Mouse (Mus musculus) MEL (cell line): Measurements from ENCODE around the gene Gtf2i. TPM values are rescaled to one million over a fixed set of nuclear protein-coding genes. Genes with fewer than 3 reads are reported as not detected.

Source experiments
- DNase-seq: peaks from one replicate; pipeline ENCODE4 v3.0.0; 2011; ENCODE audit warnings: low read depth, low spot score
- H3K27ac ChIP-seq: 2 replicates; pipeline ENCODE4 v1.5.1; 2012; ENCODE audit warnings: low read depth, mild to moderate bottlenecking, control low read depth, low read length, moderate library complexity; ENCODE audit not compliant: control insufficient read depth
- H3K27me3 ChIP-seq, 2 experiments: fragments of 150-350 bp in 1 of 2; sonication (generic) in 1 of 2; 2 replicates each; pipeline ENCODE4 v1.6.1; 2012; ENCODE audit warnings: low read length in 2 of 2, mild to moderate bottlenecking in 2 of 2, improper control_type of control experiment in 1 of 2, moderate library complexity in 1 of 2; ENCODE audit not compliant: insufficient read depth in 2 of 2, control insufficient read depth in 1 of 2
- H3K36me3 ChIP-seq, 2 experiments: 2 replicates each; pipeline ENCODE4 v1.6.1; 2012 to 2014; ENCODE audit warnings: low read length in 2 of 2, improper control_type of control experiment in 1 of 2, inconsistent platforms in 1 of 2, mild to moderate bottlenecking in 1 of 2; ENCODE audit not compliant: insufficient read depth in 2 of 2, control insufficient read depth in 1 of 2
- H3K4me1 ChIP-seq, 2 experiments: fragments of 150-350 bp in 1 of 2; sonication (generic) in 1 of 2; 2 replicates each; pipeline ENCODE4 v1.6.1; 2012; ENCODE audit warnings: low read length in 2 of 2, improper control_type of control experiment in 1 of 2, mild to moderate bottlenecking in 1 of 2; ENCODE audit not compliant: insufficient read depth in 2 of 2, control insufficient read depth in 1 of 2
- H3K4me3 ChIP-seq, 2 experiments: fragments of 150-350 bp in 1 of 2; sonication (generic) in 1 of 2; 2 replicates each; pipeline ENCODE4 v1.5.1; 2012; ENCODE audit warnings: low read depth in 2 of 2, low read length in 2 of 2, mild to moderate bottlenecking in 2 of 2, moderate library complexity in 2 of 2, control low read depth in 1 of 2, improper control_type of control experiment in 1 of 2; ENCODE audit not compliant: control insufficient read depth in 1 of 2, insufficient read depth in 1 of 2
- H3K79me2 ChIP-seq: 2 replicates; pipeline ENCODE4 v1.6.1; 2012; ENCODE audit warnings: mild to moderate bottlenecking, low read length, moderate library complexity; ENCODE audit not compliant: control insufficient read depth, poor library complexity, insufficient read depth
- H3K9ac ChIP-seq: 2 replicates; pipeline ENCODE4 v1.6.1; 2012; ENCODE audit warnings: low read depth, mild to moderate bottlenecking, control low read depth, low read length, moderate library complexity; ENCODE audit not compliant: control insufficient read depth, poor library complexity, severe bottlenecking
- H3K9me3 ChIP-seq: fragments of 150-350 bp; sonication (generic); replicated peaks from 2 replicates; pipeline ENCODE4 v1.6.1; 2012; ENCODE audit warnings: mild to moderate bottlenecking, low read length, improper control_type of control experiment, moderate library complexity; ENCODE audit not compliant: insufficient read depth
- BHLHE40 ChIP-seq: IDR thresholded peaks from 2 replicates; pipeline ENCODE4 v1.6.1; 2012; ENCODE audit warnings: low read depth, mild to moderate bottlenecking, inconsistent platforms, low read length, improper control_type of control experiment, borderline replicate concordance
- CHD1 ChIP-seq: IDR thresholded peaks from 2 replicates; pipeline ENCODE4 v1.6.1; 2012; ENCODE audit warnings: low read depth, mild to moderate bottlenecking, inconsistent platforms, low read length, improper control_type of control experiment
- ETS1 ChIP-seq: IDR thresholded peaks from 2 replicates; pipeline ENCODE4 v1.6.1; 2012; ENCODE audit warnings: low read depth, mild to moderate bottlenecking, inconsistent platforms, low read length, improper control_type of control experiment, moderate library complexity
- GATA1 ChIP-seq: IDR thresholded peaks from 2 replicates; pipeline ENCODE4 v1.6.1; 2011; ENCODE audit warnings: low read depth, low read length, improper control_type of control experiment
- KAT2A ChIP-seq: conservative IDR thresholded peaks from 2 replicates; pipeline ENCODE4 v1.6.1; 2012; ENCODE audit warnings: low read depth, low read length, improper control_type of control experiment, inconsistent platforms
- MAZ ChIP-seq: IDR thresholded peaks from 2 replicates; pipeline ENCODE4 v1.6.1; 2012; ENCODE audit warnings: low read depth, mild to moderate bottlenecking, inconsistent platforms, low read length, improper control_type of control experiment
- MEF2A ChIP-seq: IDR thresholded peaks from 2 replicates; pipeline ENCODE4 v1.6.1; 2014; ENCODE audit warnings: low read depth, mild to moderate bottlenecking, inconsistent platforms, low read length, improper control_type of control experiment; ENCODE audit not compliant: poor library complexity, insufficient replicate concordance, severe bottlenecking; ENCODE audit errors: extremely low read depth
- MXI1 ChIP-seq: IDR thresholded peaks from 2 replicates; pipeline ENCODE4 v1.6.1; 2011; ENCODE audit warnings: mild to moderate bottlenecking, low read depth, low read length, improper control_type of control experiment
- NELFE ChIP-seq: IDR thresholded peaks from 2 replicates; pipeline ENCODE4 v1.6.1; 2011; ENCODE audit warnings: low read depth, low read length, improper control_type of control experiment
- POLR2A ChIP-seq, 2 experiments: IDR thresholded peaks; 2 replicates each; pipeline ENCODE4 v1.6.1; 2011 to 2012; ENCODE audit warnings: low read length in 2 of 2, mild to moderate bottlenecking in 2 of 2, control low read depth in 1 of 2, improper control_type of control experiment in 1 of 2, low read depth in 1 of 2, moderate library complexity in 1 of 2; ENCODE audit not compliant: control insufficient read depth in 1 of 2, insufficient read depth in 1 of 2, poor library complexity in 1 of 2
- POLR2AphosphoS2 ChIP-seq: IDR thresholded peaks from 2 replicates; pipeline ENCODE4 v1.6.1; 2011; ENCODE audit warnings: low read length, improper control_type of control experiment
- POLR2AphosphoS5 ChIP-seq: IDR thresholded peaks from 2 replicates; pipeline ENCODE4 v1.6.1; 2012; ENCODE audit warnings: low read depth, borderline replicate concordance, mild to moderate bottlenecking, inconsistent platforms, low read length, moderate library complexity, mixed read lengths
- RCOR1 ChIP-seq: IDR thresholded peaks from 2 replicates; pipeline ENCODE4 v1.6.1; 2012; ENCODE audit warnings: low read depth, mild to moderate bottlenecking, inconsistent platforms, low read length, improper control_type of control experiment
- SIN3A ChIP-seq: IDR thresholded peaks from 2 replicates; pipeline ENCODE4 v1.6.1; 2012; ENCODE audit warnings: low read length, improper control_type of control experiment, inconsistent platforms
- TAL1 ChIP-seq: IDR thresholded peaks from 2 replicates; pipeline ENCODE4 v1.6.1; 2012; ENCODE audit warnings: mild to moderate bottlenecking, inconsistent platforms, low read length, moderate library complexity, mixed read lengths
- TBP ChIP-seq: IDR thresholded peaks from 2 replicates; pipeline ENCODE4 v1.8.0; 2011; ENCODE audit warnings: low read depth, low read length, improper control_type of control experiment
- TCF12 ChIP-seq: IDR thresholded peaks from 2 replicates; pipeline ENCODE4 v1.6.1; 2014; ENCODE audit warnings: low read depth, mild to moderate bottlenecking, inconsistent platforms, low read length, improper control_type of control experiment, moderate library complexity
- UBTF ChIP-seq: IDR thresholded peaks from 2 replicates; pipeline ENCODE4 v1.6.1; 2012; ENCODE audit warnings: low read depth, mild to moderate bottlenecking, inconsistent platforms, low read length, improper control_type of control experiment, moderate library complexity, borderline replicate concordance; ENCODE audit not compliant: insufficient read depth
- USF2 ChIP-seq, 2 experiments: IDR thresholded peaks; 2 replicates each; pipeline ENCODE4 v1.6.1; 2011 to 2012; ENCODE audit warnings: improper control_type of control experiment in 2 of 2, low read length in 2 of 2, borderline replicate concordance in 1 of 2, inconsistent platforms in 1 of 2, low read depth in 1 of 2, mild to moderate bottlenecking in 1 of 2; ENCODE audit not compliant: insufficient read depth in 1 of 2
- ZC3H11A ChIP-seq: IDR thresholded peaks from 2 replicates; pipeline ENCODE4 v1.6.1; 2012; ENCODE audit warnings: low read depth, mild to moderate bottlenecking, inconsistent platforms, low read length, improper control_type of control experiment
- ZKSCAN1 ChIP-seq: IDR thresholded peaks from 2 replicates; pipeline ENCODE4 v1.6.1; 2012; ENCODE audit warnings: low read depth, mild to moderate bottlenecking, inconsistent platforms, low read length, improper control_type of control experiment, moderate library complexity
- ZMIZ1 ChIP-seq: IDR thresholded peaks from 2 replicates; pipeline ENCODE4 v1.6.1; 2012; ENCODE audit warnings: low read depth, mild to moderate bottlenecking, inconsistent platforms, low read length, improper control_type of control experiment, moderate library complexity
- ZNF384 ChIP-seq: IDR thresholded peaks from 2 replicates; pipeline ENCODE4 v1.6.1; 2012; ENCODE audit warnings: low read depth, mild to moderate bottlenecking, inconsistent platforms, low read length, improper control_type of control experiment
- polyA plus RNA-seq, 2 experiments: library from polyadenylated mRNA; stranded (reverse) in 1 of 2; unstranded in 1 of 2; fragments of >175 nt in 1 of 2; fragments of >200 nt in 1 of 2; gene quantifications; 2 replicates each; pipeline versions ENCODE4 v1.2.1 to v1.2.4; 2012; ENCODE audit warnings: low replicate concordance in 2 of 2, low read depth in 1 of 2; ENCODE audit not compliant: insufficient read length in 2 of 2, insufficient read depth in 1 of 2, missing spikeins in 1 of 2
- total RNA-seq: library from RNA; depleted of rRNA; stranded (reverse); fragments of 300-350 nt; gene quantifications from 2 replicates; pipeline ENCODE4 v1.2.3, GENCODE M21; 2012

Gtf2i gene
- total and polyA plus RNA-seq, 3 experiments = 46.7 to 151 (median 128) TPM

DNA sequence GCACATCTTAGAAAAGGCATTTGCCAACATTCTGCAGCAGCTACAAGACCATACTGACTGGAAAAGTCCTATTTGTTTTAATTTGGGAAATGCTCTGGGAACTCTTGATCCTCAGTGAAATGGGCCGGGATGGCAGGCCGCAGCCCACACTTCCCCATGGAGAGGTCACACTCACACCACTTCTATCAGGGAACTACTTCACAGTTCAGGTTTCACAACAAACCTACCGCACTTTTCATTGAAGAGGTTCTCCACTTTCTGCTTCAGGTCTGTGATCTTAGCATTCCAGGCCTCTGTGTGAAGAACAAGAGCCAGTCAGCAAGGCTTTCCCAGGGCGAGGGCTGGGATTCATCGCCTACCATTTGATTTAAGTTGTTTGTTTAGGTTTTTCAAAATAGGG, 69.7 kb downstream of the Gtf2i start:
- H3K4me3 ChIP-seq = no peak overlapping the region
- TF ChIP-seq TCF12 = no peak
- no peak for TF ChIP-seq ETS1
- no peak for TF ChIP-seq CHD1
- TF ChIP-seq RCOR1 = no peak
- no peak for TF ChIP-seq POLR2AphosphoS2
- TF ChIP-seq NELFE = no peak
- no peak for TF ChIP-seq MXI1
- TF ChIP-seq MAZ = no peak
- TF ChIP-seq USF2 (IDR thresholded peaks at IDR 0.05; ENCODE audit: borderline replicate concordance in 1 of 2, insufficient read depth in 1 of 2, low read depth in 1 of 2, low read length in 2 of 2) = no peak
- TF ChIP-seq KAT2A = no peak
- TF ChIP-seq POLR2A (IDR thresholded peaks at IDR 0.05; ENCODE audit: control insufficient read depth in 1 of 2, insufficient read depth in 1 of 2, low read depth in 1 of 2, low read length in 2 of 2, poor library complexity in 1 of 2) = no peak
- TF ChIP-seq BHLHE40 = no peak
- no peak for TF ChIP-seq TBP
- no peak for TF ChIP-seq MEF2A
- TF ChIP-seq GATA1 = no peak
- TF ChIP-seq ZC3H11A = no peak
- no peak for TF ChIP-seq POLR2AphosphoS5
- TF ChIP-seq ZMIZ1 = no peak
- H3K9me3 ChIP-seq = no peaks in the 10 kb centered on the region
- H3K9ac ChIP-seq = no peak overlapping the region
- no peak overlapping the region for H3K27ac ChIP-seq
- H3K79me2 ChIP-seq = no peaks in the 10 kb centered on the region
- DNase-seq = no peak
- H3K27me3 ChIP-seq = no peaks in the 10 kb centered on the region
- no peaks in the 10 kb centered on the region for H3K4me1 ChIP-seq
- peaks cover 0 to 21% of the 10 kb centered on the region in 2 experiments; a peak in 2 of 4 replicates for H3K36me3 ChIP-seq

GRCm38 (mm10) chr5:134243661-134244436, 70.7 kb downstream of the Gtf2i start:
- Histone ChIP-seq H3K79me2 (no peaks in the 10 kb centered on the region), H3K4me3 (no peak overlapping the region), H3K27ac (no peak overlapping the region), H3K27me3 (no peaks in the 10 kb centered on the region), H3K4me1 (no peaks in the 10 kb centered on the region), H3K9ac (no peak overlapping the region), H3K9me3 (no peaks in the 10 kb centered on the region), H3K36me3 (peaks cover 0 to 20% of the 10 kb centered on the region in 2 experiments; a peak in 2 of 4 replicates)
- TF ChIP-seq TCF12 = no peak
- no peak for TF ChIP-seq SIN3A
- TF ChIP-seq TAL1 = no peak
- no peak for TF ChIP-seq KAT2A
- no peak for TF ChIP-seq ZKSCAN1
- TF ChIP-seq UBTF = no peak
- no peak for TF ChIP-seq ZNF384
- DNase-seq = no peak
